Mouse (Mus musculus) heart, embryonic 11.5 days (tissue): ENCODE results near the gene Ddx58. TPM values are rescaled to one million over a fixed set of nuclear protein-coding genes. Genes with fewer than 3 reads are reported as not detected.

Source experiments
- ATAC-seq: fragments of 200-750 bp; cut with Nextera tagmentation; replicated peaks from 2 replicates; pipeline ENCODE4 v1.8.0; 2017; ENCODE audit warnings: moderate library complexity; ENCODE audit not compliant: insufficient number of reproducible peaks, low FRiP score, low TSS enrichment
- H3K27ac ChIP-seq: fragments of 300-500 bp; sonication (generic); 2 replicates; pipeline ENCODE4 v1.5.1; 2014; ENCODE audit warnings: mild to moderate bottlenecking, low read depth, low read length
- H3K27me3 ChIP-seq: fragments of 300-500 bp; sonication (generic); 2 replicates; pipeline ENCODE4 v1.6.1; 2014; ENCODE audit warnings: mild to moderate bottlenecking, low read length, mixed read lengths; ENCODE audit not compliant: control insufficient read depth, insufficient read depth
- H3K36me3 ChIP-seq: fragments of 300-500 bp; sonication (generic); 2 replicates; pipeline ENCODE4 v1.6.1; 2014; ENCODE audit warnings: mild to moderate bottlenecking, low read length, moderate library complexity, mixed read lengths; ENCODE audit not compliant: control insufficient read depth, insufficient read depth
- H3K4me1 ChIP-seq: fragments of 300-500 bp; sonication (generic); 2 replicates; pipeline ENCODE4 v1.6.1; 2014; ENCODE audit warnings: low read length; ENCODE audit not compliant: control insufficient read depth, insufficient read depth
- H3K4me2 ChIP-seq: fragments of 300-500 bp; sonication (generic); 2 replicates; pipeline ENCODE4 v1.6.1; 2014; ENCODE audit warnings: mild to moderate bottlenecking, moderate library complexity
- H3K4me3 ChIP-seq: fragments of 300-500 bp; sonication (generic); 2 replicates; pipeline ENCODE4 v1.5.1; 2014; ENCODE audit warnings: low read depth, low read length
- H3K9ac ChIP-seq: fragments of 300-500 bp; sonication (generic); 2 replicates; pipeline ENCODE4 v1.6.1; 2014; ENCODE audit warnings: mild to moderate bottlenecking, low read depth, low read length, moderate library complexity
- H3K9me3 ChIP-seq: fragments of 300-500 bp; sonication (generic); replicated peaks from 2 replicates; pipeline ENCODE4 v1.6.1; 2016; ENCODE audit warnings: low read length; ENCODE audit not compliant: control insufficient read depth
- WGBS: fragments of 180-500 bp; shearing (Covaris S2); extraction: QIAGEN DNeasy Blood & Tissue Kit; methylation state at CpG from one replicate; pipeline ENCODE4 v1.1.7; 2014; ENCODE audit not compliant: insufficient replicate concordance; 5-methylcytosine and 5-hydroxymethylcytosine counted together
- polyA plus RNA-seq: library from polyadenylated mRNA; unstranded; fragments of >200 nt; fragmentation: Nextera tagmentation; extraction: Ambion mirVana; gene quantifications from 2 replicates; pipeline ENCODE4 v1.2.1, GENCODE M21; 2014

Ddx58 gene
- polyA plus RNA-seq, 1 experiment from 2014 or later, result 5.8 TPM

DNA sequence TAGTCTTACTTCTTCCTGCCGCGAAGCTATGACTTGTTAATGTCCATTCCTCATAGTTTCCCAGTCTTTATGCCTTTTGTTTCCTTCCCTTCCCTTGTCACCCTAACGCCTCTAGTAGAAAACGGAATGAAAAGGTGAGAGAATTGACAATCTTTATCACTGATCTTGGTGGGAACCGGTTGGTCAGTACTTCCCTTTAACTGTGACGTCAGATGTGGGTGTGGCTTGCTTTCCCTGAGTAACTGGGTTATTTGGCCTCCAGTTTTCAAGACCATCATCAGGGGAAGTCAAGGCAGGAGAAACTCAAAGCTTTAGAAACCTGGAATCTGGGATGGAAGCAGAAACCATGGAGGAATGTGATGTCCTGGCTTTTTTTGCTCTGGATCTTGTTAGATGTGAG lies 2.3 kb upstream of the Ddx58 start:
- H3K27me3 ChIP-seq, result no peaks in the 10 kb centered on the region
- H3K4me1 ChIP-seq, result no peaks in the 10 kb centered on the region
- no peak overlapping the region for H3K4me2 ChIP-seq
- no peak for ATAC-seq
- no peak overlapping the region for H3K9ac ChIP-seq
- no peaks in the 10 kb centered on the region for H3K9me3 ChIP-seq
- H3K27ac ChIP-seq, result no peak overlapping the region
- WGBS, result 42% methylated on average over 6 of the region's 6 CpGs
- H3K4me3 ChIP-seq, result no peak overlapping the region
- H3K36me3 ChIP-seq, result no peaks in the 10 kb centered on the region

- H3K27ac ChIP-seq, result no peak overlapping the region
- ATAC-seq, result 0 out of 2 replicates have a peak, but pooled peaks have one; percentile 14
- H3K4me2 ChIP-seq, result peak overlapping the region; percentile 87
- peak overlapping the region; percentile 62 for H3K4me3 ChIP-seq
- H3K27me3 ChIP-seq, result no peaks in the 10 kb centered on the region
- no peaks in the 10 kb centered on the region for H3K36me3 ChIP-seq
- peak overlapping the region; percentile 56 for H3K9ac ChIP-seq
- 43% methylated on average over 5 of the region's 5 CpGs for WGBS
- no peaks in the 10 kb centered on the region for H3K4me1 ChIP-seq
- no peaks in the 10 kb centered on the region for H3K9me3 ChIP-seq
Measured at GRCm38 (mm10) chr4:40240272-40240744, 680 bp upstream of the Ddx58 start.

DNA sequence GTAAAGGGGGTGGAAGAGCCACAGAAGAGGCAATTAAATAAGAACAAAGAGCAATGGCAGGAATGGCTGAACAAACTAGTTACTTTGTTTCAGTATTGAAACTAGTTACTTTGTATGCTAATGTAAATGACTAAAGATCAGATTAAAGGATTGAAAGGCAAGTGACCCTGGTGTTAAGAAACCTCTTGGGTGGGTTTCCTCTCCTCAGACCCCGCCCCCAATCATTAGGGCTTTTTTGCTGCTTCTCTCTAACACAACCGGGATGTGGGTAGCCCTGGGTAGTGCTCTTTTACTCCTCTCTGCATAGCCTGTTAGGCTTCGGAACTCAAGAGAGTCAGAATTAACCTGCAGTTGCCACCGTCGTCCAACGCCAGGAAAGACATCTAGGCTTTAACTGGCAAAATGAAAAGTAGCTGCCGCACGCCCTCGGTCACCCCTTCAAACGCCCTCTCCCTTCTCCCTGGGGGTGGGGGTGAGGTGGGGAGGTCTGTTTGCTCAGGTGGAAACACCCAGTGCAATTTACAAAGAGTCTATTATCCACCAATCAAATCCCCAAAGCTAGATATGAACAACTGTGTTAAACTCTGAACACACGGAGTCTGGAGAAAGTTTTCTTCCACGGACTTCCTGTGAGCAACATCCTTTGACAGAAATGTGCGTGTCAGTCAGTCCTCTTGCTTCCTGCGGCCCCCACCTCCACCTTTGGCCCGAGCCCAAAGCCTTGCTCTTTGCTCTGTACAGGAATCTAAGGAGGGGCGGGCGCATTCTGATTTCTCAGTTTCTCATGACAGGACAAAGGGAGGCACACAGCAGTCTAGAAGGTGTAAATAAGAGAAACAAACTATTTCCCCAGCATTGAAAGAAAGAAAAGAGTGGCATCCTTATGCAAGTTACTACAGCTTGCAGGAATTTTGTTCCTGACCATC lies 882 bp downstream of the Ddx58 start:
- 4% methylated on average over 17 of the region's 17 CpGs for WGBS

GRCm38 (mm10) chr4:40236829-40237228 lies 2.8 kb downstream of the Ddx58 start:
- H3K4me3 ChIP-seq, result no peak overlapping the region
- H3K9ac ChIP-seq, result no peak overlapping the region
- no peaks in the 10 kb centered on the region for H3K9me3 ChIP-seq
- H3K27ac ChIP-seq, result no peak overlapping the region
- H3K4me2 ChIP-seq, result no peak overlapping the region
- no peaks in the 10 kb centered on the region for H3K4me1 ChIP-seq
- no peak for ATAC-seq
- H3K27me3 ChIP-seq, result no peaks in the 10 kb centered on the region
- WGBS, result 87% methylated on average over 4 of the region's 4 CpGs
- H3K36me3 ChIP-seq, result no peaks in the 10 kb centered on the region

More for the DNA sequence above, 882 bp downstream of the Ddx58 start:
- Histone ChIP-seq H3K4me2 (peak overlapping the region; percentile 87), H3K27me3 (no peaks in the 10 kb centered on the region), H3K36me3 (no peaks in the 10 kb centered on the region), H3K4me3 (peak overlapping the region; percentile 62), H3K9me3 (no peaks in the 10 kb centered on the region), H3K27ac (0 out of 2 replicates have a peak overlapping the region, but pooled peaks have one; percentile 16), H3K4me1 (no peaks in the 10 kb centered on the region), H3K9ac (peak overlapping the region; percentile 56)
- ATAC-seq, result peak; percentile 59; the same call in 1 of the 2 replicates

DNA sequence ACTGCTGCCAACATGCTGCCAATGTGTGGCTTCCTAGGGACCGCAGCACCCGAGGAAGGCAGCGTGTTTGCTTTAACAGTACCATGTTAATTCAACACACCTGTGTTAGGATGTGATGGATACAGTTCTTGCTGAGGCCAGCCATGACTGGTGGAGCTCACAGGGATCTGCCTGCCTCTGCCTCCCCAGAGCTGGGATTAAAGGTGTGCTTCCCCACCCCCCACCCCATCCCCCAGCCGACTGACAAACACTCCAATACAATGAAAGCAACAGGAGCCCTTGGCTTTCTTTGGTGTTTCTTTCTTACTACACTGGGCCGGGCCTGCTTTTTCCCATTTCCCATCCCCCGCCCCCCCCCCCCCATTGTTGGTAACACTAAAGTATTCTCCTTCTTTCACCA lies 5.4 kb downstream of the Ddx58 start:
- Histone ChIP-seq H3K36me3 (no peaks in the 10 kb centered on the region), H3K4me1 (no peaks in the 10 kb centered on the region), H3K9me3 (no peaks in the 10 kb centered on the region), H3K9ac (no peak overlapping the region), H3K4me3 (no peak overlapping the region), H3K27me3 (no peaks in the 10 kb centered on the region), H3K27ac (no peak overlapping the region), H3K4me2 (no peak overlapping the region)
- ATAC-seq, result no peak
- 72% methylated on average over 6 of the region's 6 CpGs for WGBS

DNA sequence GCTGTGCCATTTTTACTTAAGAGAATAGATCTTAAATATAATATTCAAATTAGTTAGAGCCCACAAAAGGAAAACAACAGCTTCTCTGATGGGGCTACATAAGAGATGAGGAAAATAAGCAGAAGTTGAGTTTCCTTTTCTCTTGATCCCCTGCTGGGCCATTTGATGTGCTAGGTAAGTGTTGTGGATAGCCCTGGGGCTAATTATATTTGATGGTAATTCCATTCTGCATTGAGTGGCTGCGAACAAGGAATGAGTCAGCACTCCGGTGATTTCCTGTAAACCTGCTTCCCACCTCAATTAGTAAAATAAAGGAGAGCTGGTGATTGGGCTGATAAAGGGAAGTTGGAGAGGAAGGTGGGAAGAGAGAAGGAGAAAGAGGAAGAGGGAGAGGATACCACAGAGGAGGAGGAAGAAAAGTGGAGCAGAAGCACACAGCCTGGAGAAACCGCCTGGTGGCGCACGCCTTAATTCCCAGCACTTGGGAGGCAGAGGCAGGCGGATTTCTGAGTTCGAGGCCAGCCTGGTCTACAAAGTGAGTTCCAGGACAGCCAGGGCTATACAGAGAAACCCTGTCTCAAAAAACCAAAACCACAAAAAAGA lies 6.5 kb downstream of the Ddx58 start:
- WGBS, result 86% methylated on average over 7 of the region's 7 CpGs

GRCm38 (mm10) chr4:40229723-40230122 lies 9.9 kb downstream of the Ddx58 start:
- Histone ChIP-seq H3K9me3 (no peaks in the 10 kb centered on the region), H3K27ac (no peak overlapping the region), H3K27me3 (no peaks in the 10 kb centered on the region), H3K36me3 (no peaks in the 10 kb centered on the region), H3K4me3 (no peak overlapping the region), H3K9ac (no peak overlapping the region), H3K4me2 (no peak overlapping the region), H3K4me1 (no peaks in the 10 kb centered on the region)
- WGBS, result 78% methylated on average over 6 of the region's 6 CpGs
- ATAC-seq, result no peak

More for the DNA sequence above, 6.5 kb downstream of the Ddx58 start:
- Histone ChIP-seq H3K4me1 (no peaks in the 10 kb centered on the region), H3K9ac (no peak overlapping the region), H3K36me3 (no peaks in the 10 kb centered on the region), H3K27me3 (no peaks in the 10 kb centered on the region), H3K4me2 (no peak overlapping the region), H3K9me3 (no peaks in the 10 kb centered on the region), H3K27ac (no peak overlapping the region), H3K4me3 (no peak overlapping the region)
- ATAC-seq, result no peak

- Histone ChIP-seq H3K9ac (no peak overlapping the region), H3K9me3 (no peaks in the 10 kb centered on the region), H3K27ac (no peak overlapping the region), H3K4me1 (no peaks in the 10 kb centered on the region), H3K36me3 (no peaks in the 10 kb centered on the region), H3K4me2 (no peak overlapping the region), H3K27me3 (no peaks in the 10 kb centered on the region), H3K4me3 (no peak overlapping the region)
- no peak for ATAC-seq
- 80% methylated on average over 7 of the region's 7 CpGs for WGBS
Measured at GRCm38 (mm10) chr4:40227886-40228285, 11.7 kb downstream of the Ddx58 start.
